Mouse (Mus musculus) liver, embryonic 11.5 days (tissue): Measurements from ENCODE around the gene C2. TPM values are rescaled to one million over a fixed set of nuclear protein-coding genes. Genes with fewer than 3 reads are reported as not detected.

Experiments
- microRNA-seq: library from miRNA; unstranded; fragments of <30 nt; microRNA quantifications from one replicate; pipeline ENCODE4, GENCODE M21; 2017; ENCODE audit warnings: borderline number of aligned reads
- polyA plus RNA-seq: library from polyadenylated mRNA; unstranded; fragments of >200 nt; fragmentation: Nextera tagmentation; extraction: Ambion mirVana; gene quantifications from 2 replicates; pipeline ENCODE4 v1.2.1, GENCODE M21; 2014

The C2 gene
- polyA plus RNA-seq, 1 experiment from 2014 or later, result 9.0 TPM

Small RNAs within 50 kb of the gene (microRNA-seq; reads per million reads assigned to microRNA genes)
- gene Mir6970, result not detected
- gene Mir6971, result 3.5 reads per million, percentile 4 among the genes with 10 or more reads in this experiment
- gene Mir6972, result not detected

Other genes with a start within 250 kb of the C2 start
- gene Tnxb, start 227.7 kb downstream of the C2 start, polyA plus RNA-seq, result 0.10 TPM in 1 of 2 replicates, not detected in the other
- gene C4b, start 154.4 kb downstream of the C2 start, polyA plus RNA-seq, result 0.13 and 0.23 TPM in 2 replicates
- not detected in 2 replicates for gene Cyp21a1, start 93.7 kb downstream of the C2 start, polyA plus RNA-seq
- 25.1 and 27.1 TPM in 2 replicates for gene Stk19, start 61.3 kb downstream of the C2 start, polyA plus RNA-seq
- gene Dxo, start 61.2 kb downstream of the C2 start, polyA plus RNA-seq, result 55.4 and 56.3 TPM in 2 replicates
- gene Skiv2l, start 48.1 kb downstream of the C2 start, polyA plus RNA-seq, result 43.7 and 44.8 TPM in 2 replicates
- gene Nelfe, start 47.9 kb downstream of the C2 start, polyA plus RNA-seq, result 108 and 114 TPM in 2 replicates
- gene Cfb, start 35.7 kb downstream of the C2 start, polyA plus RNA-seq, result 67.6 and 74.9 TPM in 2 replicates
- 0.45 and 0.86 TPM in 2 replicates for gene Zbtb12, start 18.8 kb downstream of the C2 start, polyA plus RNA-seq
- 0.09 TPM in 1 of 2 replicates, not detected in the other for gene Gm20547, start 16.2 kb downstream of the C2 start, polyA plus RNA-seq
- 43.6 and 50.9 TPM in 2 replicates for gene Ehmt2, start 204 bp upstream of the C2 start, polyA plus RNA-seq
- 0.97 and 1.3 TPM in 2 replicates for gene Slc44a4, start 16.2 kb upstream of the C2 start, polyA plus RNA-seq
- 24.4 and 26.4 TPM in 2 replicates for gene Neu1, start 33.0 kb upstream of the C2 start, polyA plus RNA-seq
- 0.14 and 0.41 TPM in 2 replicates for gene Hspa1b, start 61.0 kb upstream of the C2 start, polyA plus RNA-seq
- not detected in 2 replicates for gene Gm20481, start 71.6 kb upstream of the C2 start, polyA plus RNA-seq
- 4.7 and 5.7 TPM in 2 replicates for gene Hspa1a, start 73.9 kb upstream of the C2 start, polyA plus RNA-seq
- gene Hspa1l, start 74.4 kb upstream of the C2 start, polyA plus RNA-seq, result 0.66 and 1.5 TPM in 2 replicates
- 304 and 315 TPM in 2 replicates for gene Lsm2, start 83.6 kb upstream of the C2 start, polyA plus RNA-seq
- gene Vars, start 102.7 kb upstream of the C2 start, polyA plus RNA-seq, result 234 and 245 TPM in 2 replicates
- 0.16 TPM in 2 replicates for gene Vwa7, start 118.3 kb upstream of the C2 start, polyA plus RNA-seq
- gene Sapcd1, start 129.8 kb upstream of the C2 start, polyA plus RNA-seq, result 6.9 and 8.5 TPM in 2 replicates
- 3.8 and 4.7 TPM in 2 replicates for gene Msh5, start 148.5 kb upstream of the C2 start, polyA plus RNA-seq
- gene Clic1, start 151.7 kb upstream of the C2 start, polyA plus RNA-seq, result 118 and 134 TPM in 2 replicates
- 124 and 132 TPM in 2 replicates for gene Ddah2, start 160.8 kb upstream of the C2 start, polyA plus RNA-seq
- gene Ly6g6c, start 167.1 kb upstream of the C2 start, polyA plus RNA-seq, result 0.34 and 1.8 TPM in 2 replicates
- 8.4 and 11.2 TPM in 2 replicates for gene Mpig6b, start 167.9 kb upstream of the C2 start, polyA plus RNA-seq
- gene Ly6g6e, start 178.6 kb upstream of the C2 start, polyA plus RNA-seq, result 0.57 TPM in 1 of 2 replicates, not detected in the other
- gene Ly6g6d, start 179.8 kb upstream of the C2 start, polyA plus RNA-seq, result 0.44 and 0.78 TPM in 2 replicates
- 12.8 and 13.5 TPM in 2 replicates for gene Ly6g6f, start 187.3 kb upstream of the C2 start, polyA plus RNA-seq
- 71.6 and 79.8 TPM in 2 replicates for gene Abhd16a, start 191.0 kb upstream of the C2 start, polyA plus RNA-seq
- gene Ly6g5c, start 210.0 kb upstream of the C2 start, polyA plus RNA-seq, result not detected in 2 replicates
- gene Ly6g5b, start 217.2 kb upstream of the C2 start, polyA plus RNA-seq, result 0.69 and 0.89 TPM in 2 replicates
- 23.7 and 25.2 TPM in 2 replicates for gene Gpank1, start 223.2 kb upstream of the C2 start, polyA plus RNA-seq
- gene Csnk2b, start 223.8 kb upstream of the C2 start, polyA plus RNA-seq, result 246 and 259 TPM in 2 replicates
- gene D17H6S53E, start 228.1 kb upstream of the C2 start, polyA plus RNA-seq, result 6.0 and 7.1 TPM in 2 replicates
- gene Apom, start 233.8 kb upstream of the C2 start, polyA plus RNA-seq, result 429 and 459 TPM in 2 replicates
- 61.4 and 73.6 TPM in 2 replicates for gene Bag6, start 236.9 kb upstream of the C2 start, polyA plus RNA-seq